Mouse (Mus musculus) liver, embryonic 14.5 days (tissue): ENCODE measurements at regions not wholly inside any gene's neighbourhood (a gene's known extent, or its start where the extent isn't known, plus 50 kb on each side); places are given as distances from the start of the nearest gene placed in this dataset.

Source experiments
- ATAC-seq: fragments of 200-750 bp; cut with Nextera tagmentation; 2 replicates; pipeline ENCODE4 v1.8.0; 2017; ENCODE audit warnings: moderate number of reproducible peaks, mild to moderate bottlenecking, moderate library complexity; ENCODE audit not compliant: insufficient read depth
- DNase-seq, 3 experiments: peaks; one replicate each; pipeline ENCODE4 v3.0.0-alpha.2; 2012 to 2013; ENCODE audit warnings: low read depth in 3 of 3, low spot score in 3 of 3
- H3K27ac ChIP-seq: fragments of 300-500 bp; sonication (generic); 2 replicates; pipeline ENCODE4 v1.5.1; 2014; ENCODE audit warnings: moderate library complexity, mild to moderate bottlenecking, control low read depth, inconsistent platforms
- H3K27me3 ChIP-seq: fragments of 300-500 bp; sonication (generic); 2 replicates; pipeline ENCODE4 v1.6.1; 2014; ENCODE audit warnings: mild to moderate bottlenecking, low read length, moderate library complexity; ENCODE audit not compliant: control insufficient read depth, insufficient read depth
- H3K36me3 ChIP-seq: fragments of 300-500 bp; sonication (generic); replicated peaks from 2 replicates; pipeline ENCODE4 v1.6.1; 2014; ENCODE audit warnings: low read depth; ENCODE audit not compliant: control insufficient read depth, insufficient read depth
- H3K4me1 ChIP-seq, 2 experiments: fragments of 200-500 bp in 1 of 2; fragments of 300-500 bp in 1 of 2; sonication (generic) in 1 of 2; replicated peaks; 2 replicates each; pipeline ENCODE4 v1.6.1; 2012 to 2014; ENCODE audit warnings: antibody characterized with exemption in 1 of 2, inconsistent platforms in 1 of 2, low read length in 1 of 2; ENCODE audit not compliant: control insufficient read depth in 2 of 2, insufficient read depth in 2 of 2
- H3K4me2 ChIP-seq: fragments of 300-500 bp; sonication (generic); 2 replicates; pipeline ENCODE4 v1.6.1; 2014; ENCODE audit warnings: low read depth, mild to moderate bottlenecking, control low read depth, moderate library complexity
- H3K4me3 ChIP-seq, 2 experiments: fragments of 200-500 bp in 1 of 2; fragments of 300-500 bp in 1 of 2; sonication (generic) in 1 of 2; 2 replicates each; pipeline ENCODE4 v1.5.1; 2012 to 2014; ENCODE audit warnings: low read depth in 2 of 2, low read length in 2 of 2, mild to moderate bottlenecking in 2 of 2, control low read depth in 1 of 2, inconsistent platforms in 1 of 2, moderate library complexity in 1 of 2; ENCODE audit not compliant: insufficient read depth in 1 of 2
- H3K9ac ChIP-seq: fragments of 300-500 bp; sonication (generic); replicated peaks from 2 replicates; pipeline ENCODE4 v1.6.1; 2014; ENCODE audit warnings: mild to moderate bottlenecking, control low read depth, moderate library complexity
- H3K9me3 ChIP-seq: fragments of 300-500 bp; sonication (generic); 2 replicates; pipeline ENCODE4 v1.6.1; 2016; ENCODE audit warnings: low read length, mixed read lengths; ENCODE audit not compliant: control insufficient read depth
- CTCF ChIP-seq: IDR thresholded peaks from 2 replicates; pipeline ENCODE4 v1.5.1; 2016; ENCODE audit warnings: antibody characterized with exemption, low read depth, control low read depth
- EP300 ChIP-seq: IDR thresholded peaks from 2 replicates; pipeline ENCODE4 v1.6.1; 2016; ENCODE audit warnings: antibody characterized with exemption, low read depth
- WGBS: fragments of 180-500 bp; shearing (Covaris S2); extraction: QIAGEN DNeasy Blood & Tissue Kit; methylation state at CpG from one replicate; pipeline ENCODE4 v1.1.7; 2014; ENCODE audit not compliant: insufficient replicate concordance; 5-methylcytosine and 5-hydroxymethylcytosine counted together

GRCm38 (mm10) chr7:71092825-71093224 is 258.5 kb downstream of the Gm10295 start:
- peak overlapping the region; percentile 20; the same call in 1 of the 2 replicates for H3K4me2 ChIP-seq
- no peak overlapping the region for H3K4me3 ChIP-seq
- H3K9ac ChIP-seq = no peak overlapping the region
- H3K27ac ChIP-seq = no peak overlapping the region
- no peaks in the 10 kb centered on the region for H3K27me3 ChIP-seq
- TF ChIP-seq EP300 (no peak), CTCF (no peak)
- H3K4me1 ChIP-seq = peaks cover 0 to 12% of the 10 kb centered on the region in 2 experiments; a peak in 2 of 4 replicates
- ATAC-seq (peak; percentile 77; the same call in 1 of the 2 replicates), DNase-seq (no peak)
- no peaks in the 10 kb centered on the region for H3K36me3 ChIP-seq
- no peaks in the 10 kb centered on the region for H3K9me3 ChIP-seq

- WGBS = 50% methylated on average over 3 of the region's 3 CpGs
- TF ChIP-seq EP300 (no peak), CTCF (no peak)
- DNase-seq (no peak), ATAC-seq (no peak)
- no peak overlapping the region for H3K27ac ChIP-seq
- H3K4me2 ChIP-seq = no peak overlapping the region
- no peaks in the 10 kb centered on the region for H3K9me3 ChIP-seq
- no peak overlapping the region for H3K9ac ChIP-seq
- H3K27me3 ChIP-seq = no peaks in the 10 kb centered on the region
- no peak overlapping the region for H3K4me3 ChIP-seq
- H3K4me1 ChIP-seq = peaks cover 0 to 12% of the 10 kb centered on the region in 2 experiments; a peak in 2 of 4 replicates
- H3K36me3 ChIP-seq = no peaks in the 10 kb centered on the region
Measured at GRCm38 (mm10) chr7:71092301-71092700, 259.0 kb downstream of the Gm10295 start.

GRCm38 (mm10) chr7:71064446-71065391 is 286.6 kb downstream of the Gm10295 start:
- H3K27ac ChIP-seq = no peak overlapping the region
- no peak overlapping the region for H3K4me3 ChIP-seq
- WGBS = 32% methylated on average over 14 of the region's 14 CpGs
- no peaks in the 10 kb centered on the region for H3K36me3 ChIP-seq
- H3K4me2 ChIP-seq = no peak overlapping the region
- H3K9ac ChIP-seq = no peak overlapping the region
- no peaks in the 10 kb centered on the region for H3K4me1 ChIP-seq
- H3K9me3 ChIP-seq = no peaks in the 10 kb centered on the region
- ATAC-seq = no peak
- DNase-seq = no peak
- H3K27me3 ChIP-seq = no peaks in the 10 kb centered on the region
- no peak for TF ChIP-seq EP300
- TF ChIP-seq CTCF = no peak

GRCm38 (mm10) chr7:71050825-71051224 is 300.5 kb downstream of the Gm10295 start:
- H3K36me3 ChIP-seq = no peaks in the 10 kb centered on the region
- ATAC-seq (no peak), DNase-seq (no peak)
- H3K9ac ChIP-seq = no peak overlapping the region
- H3K4me2 ChIP-seq = no peak overlapping the region
- no peak overlapping the region for H3K4me3 ChIP-seq
- TF ChIP-seq EP300 (no peak), CTCF (no peak)
- H3K27ac ChIP-seq = no peak overlapping the region
- no peaks in the 10 kb centered on the region for H3K4me1 ChIP-seq
- H3K27me3 ChIP-seq = no peaks in the 10 kb centered on the region
- 35% methylated on average over 2 of the region's 2 CpGs for WGBS
- H3K9me3 ChIP-seq = no peaks in the 10 kb centered on the region

GRCm38 (mm10) chr7:71047201-71047600 is 304.1 kb downstream of the Gm10295 start:
- 56% methylated on average over 3 of the region's 3 CpGs for WGBS

More at GRCm38 (mm10) chr7:71047201-71047600, 304.1 kb downstream of the Gm10295 start:
- no peak overlapping the region for H3K4me2 ChIP-seq
- no peak overlapping the region for H3K4me3 ChIP-seq
- TF ChIP-seq EP300 (no peak), CTCF (no peak)
- DNase-seq = no peak
- no peaks in the 10 kb centered on the region for H3K4me1 ChIP-seq
- no peaks in the 10 kb centered on the region for H3K9me3 ChIP-seq
- no peaks in the 10 kb centered on the region for H3K27me3 ChIP-seq
- ATAC-seq = no peak
- H3K27ac ChIP-seq = no peak overlapping the region
- H3K9ac ChIP-seq = no peak overlapping the region
- H3K36me3 ChIP-seq = no peaks in the 10 kb centered on the region
